Mouse (Mus musculus): ENCODE results near the gene Flad1. TPM values are rescaled to one million over a fixed set of nuclear protein-coding genes. Genes with fewer than 3 reads are reported as not detected.

The Flad1 gene
- total RNA-seq, 2 experiments from 2014 or later = 0.68 to 5.4 TPM

DNA sequence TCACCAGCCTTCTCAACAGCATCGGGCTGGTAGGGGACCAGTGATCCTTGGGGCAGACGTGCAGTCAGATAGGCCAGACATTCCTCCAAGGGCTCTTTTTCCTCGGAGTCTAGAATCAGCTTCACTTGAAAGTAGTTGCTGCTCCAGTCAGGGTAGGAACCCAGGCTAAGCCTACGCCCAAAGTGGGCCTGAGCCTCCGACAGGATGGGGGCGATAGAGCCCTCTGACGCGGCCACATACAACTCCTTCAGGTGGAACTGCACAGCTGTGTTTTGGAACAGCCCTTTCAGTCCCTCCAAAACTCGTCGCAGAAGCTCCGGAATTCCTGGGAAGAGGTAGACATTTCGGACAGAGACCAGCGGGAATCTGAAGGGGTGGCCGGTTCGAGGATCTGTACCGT lies 3.2 kb downstream of the Flad1 start:
- no peak for ATAC-seq (replicated peaks; ENCODE audit: low FRiP score, poor library complexity, severe bottlenecking)

DNA sequence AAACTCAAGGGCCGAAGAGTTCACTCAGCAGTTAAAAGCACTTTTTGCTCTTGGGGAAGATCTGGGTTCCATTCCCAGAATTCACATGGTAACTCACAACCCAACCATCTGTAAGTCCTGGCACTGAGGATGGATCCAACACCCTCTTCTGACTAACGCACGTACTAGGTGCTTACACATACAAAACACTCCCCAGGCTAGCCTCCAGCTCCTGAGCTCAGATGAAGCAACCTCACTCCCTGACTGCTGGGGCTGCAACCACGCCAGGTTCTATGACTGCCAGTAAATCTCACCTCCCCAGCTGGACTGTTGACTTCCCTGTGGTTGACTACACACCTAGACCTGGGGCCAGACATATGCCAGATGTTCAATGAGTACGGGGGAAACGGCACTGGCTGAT lies 4.8 kb downstream of the Flad1 start:
- no peak for ATAC-seq (replicated peaks; ENCODE audit: low FRiP score, poor library complexity, severe bottlenecking)

DNA sequence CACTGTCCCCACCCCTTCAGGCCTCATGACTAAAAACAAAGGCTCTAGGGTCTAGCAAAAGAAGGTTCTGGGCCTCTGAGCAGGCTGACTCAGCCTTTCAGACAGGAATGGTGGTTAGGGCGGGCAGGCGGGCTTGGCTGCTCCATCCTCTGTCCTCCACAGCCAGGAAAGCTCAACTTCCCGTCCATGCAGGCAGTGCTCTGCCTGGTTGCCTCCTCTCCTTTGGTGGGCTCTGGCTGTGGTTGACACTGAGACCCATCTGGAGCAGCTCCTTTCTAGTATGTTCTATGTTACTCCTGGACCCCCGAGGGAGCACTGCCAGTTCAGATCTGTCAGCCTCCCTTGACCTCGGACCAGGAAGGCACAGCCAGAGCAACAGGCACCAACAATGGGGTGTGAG lies 9.0 kb downstream of the Flad1 start, which contains the start of gene Lenep:
Gene Lenep (minus strand): TSS at position 101 of the 400 bp plus-strand sequence.
- ATAC-seq (replicated peaks; ENCODE audit: low FRiP score, poor library complexity, severe bottlenecking) = no peak

DNA sequence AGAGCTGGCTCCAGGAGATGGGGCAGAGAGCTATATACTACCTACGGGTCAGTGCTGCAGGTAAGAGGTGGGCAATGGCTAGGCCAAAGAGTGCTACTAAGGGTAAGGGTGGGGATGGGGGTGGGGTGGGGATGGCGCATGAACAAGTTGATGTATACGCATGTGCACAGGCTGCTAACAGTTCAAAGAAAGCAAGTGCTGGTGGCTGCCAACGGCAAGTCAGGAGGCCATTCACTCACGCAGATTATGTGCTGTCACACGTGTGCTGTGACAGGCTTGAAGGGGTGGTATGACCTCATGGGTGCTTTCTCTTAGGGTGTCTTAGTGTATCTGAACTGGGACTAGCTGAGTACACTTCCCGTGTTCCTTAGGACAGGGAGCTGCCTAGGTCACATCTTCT lies 10.3 kb downstream of the Flad1 start:
- ATAC-seq (replicated peaks; ENCODE audit: low FRiP score, poor library complexity, severe bottlenecking) = no peak

DNA sequence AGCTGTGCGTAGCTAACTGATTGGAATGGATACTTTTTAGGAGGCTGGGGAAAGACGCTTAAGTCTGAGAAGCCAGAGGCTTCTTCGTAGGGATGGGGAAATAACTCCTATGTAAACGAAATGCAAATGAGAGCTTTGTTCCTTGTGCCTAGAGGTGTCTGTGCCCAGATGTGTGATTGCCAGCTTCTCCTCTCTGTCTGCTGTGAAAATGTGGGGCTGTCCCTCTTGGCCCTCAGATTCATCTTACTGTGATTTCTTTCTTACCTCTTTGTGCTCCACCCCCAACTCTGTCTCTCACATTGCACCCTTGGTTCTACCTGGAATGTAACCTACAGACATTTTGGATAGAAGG lies 15.0 kb downstream of the Flad1 start:
- no peak for ATAC-seq (replicated peaks; ENCODE audit: low FRiP score, poor library complexity, severe bottlenecking)

DNA sequence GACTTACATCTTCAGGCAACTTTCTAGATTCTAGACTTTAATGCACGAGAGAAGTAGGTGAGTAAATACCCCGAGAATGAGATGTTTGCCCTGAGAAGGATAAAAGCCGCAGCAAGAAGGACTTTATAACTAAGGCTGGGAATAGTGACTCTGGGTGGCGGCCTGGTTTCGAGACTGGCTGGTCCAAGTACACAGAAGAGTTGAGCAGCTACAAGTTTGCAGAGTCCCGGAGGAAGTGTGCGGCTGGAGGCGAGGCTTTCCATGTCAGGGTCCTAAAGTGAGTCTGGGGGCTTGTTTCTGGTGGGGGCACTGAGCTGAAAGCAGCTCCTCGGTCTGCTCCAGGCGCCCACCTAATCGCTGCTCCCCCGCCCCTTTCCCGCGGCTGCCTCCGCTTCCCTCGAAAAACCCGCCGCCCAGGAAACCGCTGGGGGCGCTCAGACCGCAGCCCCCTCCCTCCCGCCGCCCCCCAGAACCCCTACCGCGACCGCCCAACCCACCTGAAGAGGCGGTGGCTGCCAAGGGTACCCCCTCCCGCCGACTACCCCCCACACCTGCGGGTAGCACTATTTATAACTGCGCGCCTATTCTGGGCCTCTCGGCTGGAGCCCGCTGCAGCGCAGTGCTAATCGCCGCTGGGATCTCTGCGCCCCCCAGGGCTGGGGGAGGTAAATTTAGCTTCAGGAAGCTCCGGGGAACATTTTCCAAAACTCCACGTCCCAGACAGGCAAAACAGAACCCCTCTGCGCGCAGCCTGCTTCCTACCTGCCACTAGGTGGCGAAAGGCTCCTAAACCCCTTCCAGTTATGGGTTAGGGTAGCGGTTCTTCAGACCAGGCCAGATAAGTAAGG lies 15.6 kb downstream of the Flad1 start:
- no peak for ATAC-seq (replicated peaks; ENCODE audit: low FRiP score, poor library complexity, severe bottlenecking)

DNA sequence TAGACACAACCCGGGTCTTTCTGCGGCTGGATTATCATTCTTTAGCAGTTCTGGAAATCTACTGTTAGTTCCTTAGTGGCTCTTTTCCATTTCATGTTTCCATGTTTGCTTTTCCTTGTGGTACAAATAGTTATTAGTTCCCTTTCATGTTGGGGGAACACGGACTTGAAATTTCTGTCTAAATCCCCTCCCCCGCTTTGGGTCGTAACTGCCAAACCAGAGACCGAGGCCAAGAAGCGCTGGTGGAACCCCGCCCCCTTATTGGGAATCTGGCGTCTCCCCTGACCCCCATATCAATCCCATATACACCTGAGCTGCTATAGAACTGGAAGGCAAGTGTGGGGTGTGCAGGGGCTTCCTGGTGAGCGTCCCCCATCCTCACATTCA lies 16.3 kb downstream of the Flad1 start:
- no peak for ATAC-seq (replicated peaks; ENCODE audit: low FRiP score, poor library complexity, severe bottlenecking)

DNA sequence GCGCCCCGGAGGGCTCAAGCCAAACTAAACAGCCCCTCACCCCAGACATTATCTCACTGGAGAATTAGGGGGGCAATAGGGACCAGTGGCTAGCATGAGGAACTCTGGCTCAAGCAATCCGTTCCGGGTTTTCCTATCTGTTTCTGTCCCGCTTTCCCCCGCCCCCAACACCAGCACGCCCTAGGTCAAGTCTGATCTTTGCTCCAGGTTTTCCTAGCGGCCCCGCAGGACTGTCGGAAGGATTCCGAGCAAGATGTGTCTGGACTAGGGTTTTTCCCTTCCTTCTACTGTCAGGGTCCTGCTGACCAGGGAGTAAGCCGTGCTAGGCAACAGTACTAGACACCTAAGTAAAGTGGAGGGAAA lies 16.8 kb downstream of the Flad1 start:
- ATAC-seq (replicated peaks; ENCODE audit: low FRiP score, poor library complexity, severe bottlenecking) = peak; percentile 53

DNA sequence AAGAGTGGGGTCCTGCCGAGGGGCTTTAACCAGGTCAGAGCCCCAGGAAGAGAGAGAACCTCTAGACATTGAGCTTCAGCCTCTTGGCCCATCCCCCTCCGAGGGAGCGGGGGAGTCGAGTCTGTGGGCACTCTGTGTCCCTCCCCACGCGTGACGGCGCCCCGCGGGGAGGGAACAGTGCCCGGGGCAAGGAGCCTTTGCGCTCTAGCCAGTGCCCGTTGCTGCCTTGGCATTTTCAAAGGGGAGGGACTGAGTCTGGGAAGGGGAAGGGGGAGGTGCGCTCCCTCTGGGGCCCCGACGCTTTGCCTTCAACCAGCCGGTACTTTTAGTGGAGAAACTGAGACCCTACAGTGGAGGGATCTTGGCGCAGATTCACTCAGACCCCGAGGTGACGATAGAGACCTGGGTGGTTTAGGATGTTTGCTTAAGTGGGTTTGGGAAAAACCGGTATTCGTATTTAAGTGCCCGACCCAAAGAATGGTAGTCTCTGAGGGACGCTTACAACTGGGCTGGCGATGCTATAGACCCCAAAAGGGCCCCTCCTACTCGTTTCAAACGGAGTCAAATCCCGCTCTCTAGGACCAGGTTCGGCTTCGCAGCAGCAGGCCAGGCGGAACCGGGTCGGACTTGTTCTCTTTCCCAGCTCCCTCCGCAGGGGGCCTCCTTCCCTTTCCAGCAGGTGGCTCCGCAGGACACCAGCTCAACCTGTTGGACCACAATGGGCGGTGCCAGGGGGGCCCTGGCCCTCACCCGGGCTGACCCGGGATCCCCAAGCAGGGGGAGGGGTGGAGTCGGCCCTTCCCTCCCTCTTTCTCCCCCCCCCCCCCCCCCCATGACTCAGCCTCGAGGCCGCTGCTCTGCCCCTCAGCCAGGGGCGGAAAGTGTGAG lies 17.4 kb downstream of the Flad1 start, which contains the start of gene Zbtb7b:
Gene Zbtb7b (minus strand): TSS at position 771 of the 888 bp plus-strand sequence.
- ATAC-seq (replicated peaks; ENCODE audit: low FRiP score, poor library complexity, severe bottlenecking) = peak; percentile 63

DNA sequence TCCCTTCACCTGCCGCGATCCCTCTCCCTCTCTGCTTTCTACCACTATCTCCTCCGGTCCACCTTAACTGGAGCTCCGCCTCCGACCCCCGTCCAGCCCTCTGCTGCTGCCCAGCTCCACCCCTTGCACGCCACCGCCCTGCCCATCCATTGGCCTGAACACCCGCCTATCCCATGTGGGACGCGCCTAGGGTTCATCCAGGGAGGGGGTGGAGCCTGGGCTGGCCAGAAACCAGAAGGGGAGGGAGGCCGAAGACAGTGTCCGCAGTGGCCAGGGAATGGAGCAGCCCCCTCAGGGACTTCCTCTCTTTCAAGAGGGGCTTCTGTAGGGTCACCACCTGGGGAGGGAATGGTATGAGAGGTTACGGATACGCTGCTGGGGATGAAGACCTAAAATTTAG lies 18.1 kb downstream of the Flad1 start:
- peak; percentile 89 for ATAC-seq (replicated peaks; ENCODE audit: low FRiP score, poor library complexity, severe bottlenecking)

DNA sequence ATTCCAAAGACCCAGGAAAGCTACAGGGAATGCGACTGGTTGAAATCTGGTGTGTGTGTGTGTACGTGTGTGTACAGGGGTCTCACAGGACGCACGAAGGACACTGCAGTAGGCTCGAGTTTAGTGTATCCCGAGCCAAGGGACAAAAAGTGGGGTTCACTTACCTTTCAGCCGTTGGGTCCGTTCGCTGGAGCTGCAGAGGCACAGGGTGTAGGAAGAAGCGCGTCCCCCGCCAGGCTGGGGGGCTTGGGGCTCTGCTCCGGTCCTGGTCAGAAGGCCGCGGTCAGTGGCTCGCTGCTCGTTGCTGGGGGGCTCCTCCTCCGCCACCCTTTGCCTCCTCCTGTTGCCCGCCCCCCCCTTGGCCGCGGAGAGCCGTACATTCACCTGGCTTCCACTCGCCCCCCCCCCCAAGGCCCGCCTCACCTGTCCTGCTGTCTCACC lies 18.8 kb downstream of the Flad1 start:
- ATAC-seq (replicated peaks; ENCODE audit: low FRiP score, poor library complexity, severe bottlenecking) = no peak

DNA sequence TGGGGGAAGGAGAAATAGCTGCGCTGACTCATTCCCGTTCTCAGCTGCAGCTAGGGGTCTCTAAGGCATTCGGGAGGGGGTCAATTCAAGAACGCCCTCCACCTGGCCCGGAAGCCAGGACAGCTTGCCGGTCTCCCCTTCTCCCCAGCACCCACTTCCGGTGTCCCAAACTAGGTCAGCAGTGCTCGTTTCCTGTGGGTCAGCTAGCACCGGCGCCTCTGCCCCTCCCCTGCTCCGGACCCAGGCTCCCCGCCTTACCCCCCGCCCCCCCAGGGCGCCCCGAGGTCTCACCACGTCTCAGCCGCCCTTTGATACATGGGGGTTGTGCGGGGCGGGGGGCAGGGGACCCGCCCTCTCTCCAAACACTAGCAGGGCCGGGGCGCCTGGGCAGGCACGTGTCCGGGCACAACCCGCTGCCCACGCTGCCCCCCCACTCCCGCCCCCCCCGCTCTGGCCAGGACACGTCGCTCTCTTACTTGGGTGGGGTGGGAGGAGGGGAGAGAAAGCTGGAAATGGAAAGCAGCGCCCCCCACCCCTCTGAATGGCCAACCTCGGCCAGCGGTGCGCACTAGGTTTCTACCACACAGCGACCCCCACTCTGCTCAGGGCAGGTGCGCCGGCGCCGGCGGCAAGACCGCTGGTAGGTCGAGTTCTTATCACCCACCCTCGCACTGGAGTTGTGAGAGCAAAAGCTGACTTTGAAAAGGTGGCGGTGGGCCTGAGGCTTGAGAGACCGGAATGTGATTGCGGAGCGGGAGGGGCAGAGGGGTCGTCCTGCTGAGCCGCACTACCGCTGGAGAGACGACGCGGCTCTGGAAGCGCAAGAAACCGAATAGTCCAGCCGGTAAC lies 19.8 kb downstream of the Flad1 start:
- no peak for ATAC-seq (replicated peaks; ENCODE audit: low FRiP score, poor library complexity, severe bottlenecking)

DNA sequence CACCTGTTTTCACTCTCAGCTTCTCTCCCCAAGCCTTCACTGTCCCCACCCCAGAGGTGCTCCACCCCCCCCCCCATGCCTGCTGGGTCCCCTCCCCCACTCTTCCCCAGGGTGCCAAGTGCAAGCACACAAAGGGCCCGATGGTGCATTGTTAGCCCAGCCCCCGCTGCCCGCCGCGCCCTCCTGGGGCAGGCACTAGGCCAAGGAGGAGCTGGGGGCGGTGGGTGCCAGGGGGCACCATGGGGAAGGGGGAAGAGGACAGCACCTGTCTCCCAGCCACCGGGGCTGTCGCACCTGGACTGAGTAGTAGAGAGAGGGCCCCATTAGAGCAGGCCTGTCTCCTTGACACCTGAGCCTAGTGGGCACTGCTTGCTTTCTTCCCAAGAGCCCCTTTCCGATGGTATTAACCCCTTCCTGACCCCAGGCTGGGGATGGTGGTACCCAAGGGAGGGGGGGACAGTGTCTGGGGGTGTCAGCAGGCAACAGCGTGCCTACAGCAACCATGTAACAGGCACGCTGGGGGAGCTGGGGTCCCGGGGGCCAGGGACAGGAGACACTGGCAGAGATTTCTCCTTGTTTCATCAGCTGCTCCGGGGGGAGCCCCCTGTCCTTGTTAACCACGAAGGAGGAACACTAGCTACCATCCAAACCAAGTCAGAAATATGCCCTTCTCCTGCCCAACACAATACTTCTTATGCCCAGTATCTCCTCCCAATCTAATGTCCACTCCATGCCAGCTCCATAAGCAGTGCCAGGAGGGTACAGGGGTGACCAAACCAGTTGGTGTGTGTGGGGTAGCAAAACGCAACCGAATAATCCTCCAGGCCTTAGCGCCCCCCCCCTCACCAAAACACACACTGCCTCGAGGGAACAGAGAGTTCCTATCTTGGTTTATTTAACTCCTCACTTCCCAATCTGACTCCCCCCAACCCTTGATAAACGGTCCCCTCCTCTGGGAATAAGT lies 20.7 kb downstream of the Flad1 start:
- ATAC-seq (replicated peaks; ENCODE audit: low FRiP score, poor library complexity, severe bottlenecking) = no peak

DNA sequence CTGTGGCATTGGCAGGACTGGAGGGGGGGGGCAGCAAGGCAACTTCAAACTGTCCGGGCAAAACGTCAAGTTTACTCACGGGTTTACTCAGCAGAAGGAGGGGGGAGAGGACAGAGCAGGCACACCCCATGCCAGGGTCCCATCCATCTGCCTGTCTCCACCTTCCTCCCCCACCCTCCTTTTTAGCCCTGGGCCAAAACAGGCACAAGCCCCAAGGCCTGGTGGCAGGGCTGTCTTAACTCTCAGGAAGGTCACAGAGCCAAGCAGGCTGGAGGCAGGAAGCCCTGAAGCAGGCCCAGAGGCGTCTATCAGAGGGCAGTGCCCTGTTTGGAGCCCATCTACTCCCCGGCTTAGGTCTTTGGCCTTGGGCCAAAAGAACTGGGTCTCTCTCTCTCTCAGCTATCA lies 21.6 kb downstream of the Flad1 start:
- ATAC-seq (replicated peaks; ENCODE audit: low FRiP score, poor library complexity, severe bottlenecking) = no peak

DNA sequence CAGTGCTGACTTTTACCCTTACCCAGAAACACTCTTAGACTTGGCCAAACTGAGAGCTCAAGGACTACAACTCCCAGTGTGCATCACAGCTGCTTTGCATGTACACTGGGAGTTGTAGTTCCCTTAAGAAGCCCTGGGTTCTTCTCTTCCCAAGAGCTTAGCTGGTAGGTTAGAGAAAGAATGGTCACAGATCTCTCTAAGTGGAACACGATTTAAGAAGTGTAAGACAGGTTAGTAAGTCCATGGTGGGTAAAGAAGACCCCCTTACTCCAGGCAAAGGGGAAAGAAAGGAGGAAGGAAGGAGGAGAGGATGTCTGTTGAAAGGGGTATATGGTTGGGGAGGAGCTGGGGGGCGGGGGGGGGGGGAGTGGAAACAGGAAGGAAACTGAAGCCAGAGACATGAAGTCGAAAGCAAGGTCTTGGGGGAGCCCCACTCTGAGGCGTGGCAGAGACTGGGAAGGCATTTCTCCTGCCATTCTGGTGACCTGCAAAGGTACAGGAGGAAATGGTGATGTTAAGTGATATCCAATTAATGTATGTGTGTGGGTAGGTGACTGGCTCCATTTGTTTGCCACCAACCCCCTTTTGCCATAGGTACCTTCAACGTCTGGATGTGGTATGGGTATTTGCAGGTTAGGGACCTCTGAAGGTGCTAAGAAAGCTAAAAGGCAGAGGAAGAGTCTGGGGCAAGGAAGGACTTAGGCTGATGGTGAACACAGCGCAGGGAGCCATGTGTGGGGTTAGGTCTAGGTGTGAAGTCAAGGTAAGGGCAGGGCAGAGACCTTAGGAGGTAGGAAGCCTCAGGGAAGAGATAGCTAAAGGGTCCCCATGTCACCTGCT lies 22.5 kb downstream of the Flad1 start:
- no peak for ATAC-seq (replicated peaks; ENCODE audit: low FRiP score, poor library complexity, severe bottlenecking)

DNA sequence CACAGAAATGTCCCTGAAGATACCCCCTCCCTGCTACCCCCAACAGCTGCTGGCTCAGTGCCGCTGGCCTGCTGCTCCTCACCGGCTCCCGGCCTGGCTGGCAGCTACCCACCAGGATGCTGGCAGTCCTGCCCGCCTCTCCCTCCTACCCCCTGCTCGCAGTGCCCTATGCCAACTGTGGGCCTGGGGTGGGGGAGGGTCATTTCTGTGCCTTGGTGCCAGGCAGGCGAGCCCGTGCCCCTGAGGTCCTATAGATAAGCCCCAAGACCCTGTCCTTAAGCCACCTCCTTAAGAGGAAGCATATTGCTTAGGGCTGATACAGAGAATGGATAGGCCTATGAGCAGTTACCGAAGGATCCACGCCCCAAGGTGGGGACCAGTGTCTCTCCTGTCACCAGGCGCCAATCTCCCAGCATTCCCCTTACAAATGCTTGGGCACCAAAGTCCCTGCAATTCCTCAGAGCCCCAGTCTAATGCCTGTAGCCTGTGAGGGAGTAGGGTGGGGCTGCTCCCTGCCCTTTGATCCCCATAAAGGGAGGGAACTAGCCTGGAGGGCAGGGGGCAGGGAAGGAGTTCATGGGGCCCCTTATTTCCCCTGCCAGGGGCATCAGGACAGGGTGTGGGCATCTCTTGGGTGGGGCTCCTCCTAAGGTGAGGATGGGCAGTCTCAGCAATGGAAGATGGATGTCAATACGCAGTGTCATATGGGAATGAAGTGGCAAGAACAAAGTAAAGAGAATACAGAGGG lies 23.4 kb downstream of the Flad1 start:
- ATAC-seq (replicated peaks; ENCODE audit: low FRiP score, poor library complexity, severe bottlenecking) = no peak

DNA sequence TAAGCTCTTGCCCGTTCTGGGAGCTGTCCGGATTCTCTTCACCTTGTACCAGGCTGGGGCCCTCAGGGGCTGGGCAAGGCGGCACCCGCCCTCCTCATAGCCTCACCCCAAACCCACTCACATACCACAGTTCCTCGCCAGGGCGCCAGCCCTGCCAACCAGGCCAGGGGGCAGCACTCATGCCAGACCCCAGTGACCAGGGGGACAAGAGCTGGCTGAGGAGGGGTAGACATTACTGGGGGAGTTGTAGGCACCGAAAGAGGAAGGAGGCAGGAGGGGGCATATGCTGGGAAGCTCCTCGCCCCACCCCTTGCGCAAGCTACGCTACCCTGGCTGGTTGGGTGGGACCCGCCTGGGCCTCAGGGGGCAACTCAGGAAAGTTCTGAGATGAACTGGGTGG lies 24.0 kb downstream of the Flad1 start:
- ATAC-seq (replicated peaks; ENCODE audit: low FRiP score, poor library complexity, severe bottlenecking) = no peak

Measured in erythroid progenitor cell, adult 5-6 weeks (primary cell).